Mouse (Mus musculus) mouse embryonic stem cell (cell line): ENCODE data around the gene Spx.

ENCODE experiments used
- in situ Hi-C, 2 experiments: fragments of 300-500 bp; cut with MboI; formaldehyde crosslinking; loops; 1 replicate in 1 of 2; 3 replicates in 1 of 2; pipeline ENCODE4 v1.14.3; 2019 to 2020; ENCODE audit warnings: low sequenced_read_pairs in 2 of 2, low pct_unique_long_range_greater_than_20kb in 1 of 2, mixed read lengths in 1 of 2; ENCODE audit not compliant: unreplicated experiment in 1 of 2

The Spx gene

GRCm38 (mm10) chr6:142411140-142411539, 2.1 kb upstream of the Spx start:
- in situ Hi-C loops: no loop called here

DNA sequence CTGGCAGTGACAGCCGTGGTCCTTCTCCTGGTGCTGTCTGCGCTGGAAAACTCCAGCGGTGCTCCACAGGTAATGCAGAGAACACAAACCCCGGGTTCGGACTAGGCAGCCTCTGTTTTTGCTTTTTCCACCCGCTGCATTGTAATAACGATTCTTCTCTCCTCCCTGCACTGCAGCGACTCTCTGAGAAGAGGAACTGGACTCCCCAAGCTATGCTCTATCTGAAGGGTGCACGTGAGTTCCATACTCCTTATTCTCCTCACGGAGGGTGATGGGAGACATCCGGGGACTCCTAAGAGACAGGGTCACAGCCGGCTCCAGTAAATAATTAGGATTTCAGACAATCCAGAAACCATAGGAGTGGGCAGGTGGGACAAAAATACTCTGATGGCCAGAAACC, 604 bp downstream of the Spx start:
- in situ Hi-C loops: no loop called here

DNA sequence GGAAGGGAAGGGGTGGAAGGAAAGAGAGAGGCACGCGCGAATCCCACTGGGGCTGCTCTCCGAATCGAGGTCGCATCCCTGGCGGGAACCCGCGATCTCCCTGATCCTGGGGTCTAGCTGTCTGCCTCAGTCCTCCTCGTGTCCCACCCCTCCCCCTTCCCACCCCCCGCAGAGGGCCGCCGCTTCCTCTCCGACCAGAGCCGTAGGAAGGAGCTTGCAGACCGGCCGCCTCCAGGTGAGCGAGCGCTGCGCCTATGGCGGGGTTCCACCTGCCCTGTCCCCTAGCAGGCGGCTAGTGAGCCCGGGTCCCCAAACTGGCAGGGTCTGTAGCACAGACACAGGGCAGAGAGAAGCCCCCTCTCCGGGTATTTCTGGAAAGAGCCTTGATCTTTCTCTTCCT, 1.4 kb downstream of the Spx start:
- in situ Hi-C loops: no loop called here

DNA sequence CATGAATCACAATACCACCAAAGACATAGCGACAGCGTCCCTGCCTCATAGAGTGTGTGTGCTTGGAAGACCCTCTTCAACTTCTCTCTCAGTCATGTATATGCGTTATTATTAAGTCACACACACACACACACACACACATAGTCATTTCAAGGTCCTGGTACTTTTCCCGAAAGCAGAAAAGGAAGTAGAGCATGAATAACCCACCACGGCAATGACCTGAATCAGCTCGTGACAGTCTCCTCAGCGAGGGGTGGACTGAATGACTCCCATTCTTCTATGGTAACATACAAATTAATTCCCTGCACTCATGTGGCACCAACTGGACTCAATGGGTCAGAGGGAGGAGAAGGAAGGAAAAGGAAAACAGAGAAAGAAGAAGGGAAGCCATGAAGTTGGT, 11.7 kb downstream of the Spx start:
- in situ Hi-C loops: no loop called here

DNA sequence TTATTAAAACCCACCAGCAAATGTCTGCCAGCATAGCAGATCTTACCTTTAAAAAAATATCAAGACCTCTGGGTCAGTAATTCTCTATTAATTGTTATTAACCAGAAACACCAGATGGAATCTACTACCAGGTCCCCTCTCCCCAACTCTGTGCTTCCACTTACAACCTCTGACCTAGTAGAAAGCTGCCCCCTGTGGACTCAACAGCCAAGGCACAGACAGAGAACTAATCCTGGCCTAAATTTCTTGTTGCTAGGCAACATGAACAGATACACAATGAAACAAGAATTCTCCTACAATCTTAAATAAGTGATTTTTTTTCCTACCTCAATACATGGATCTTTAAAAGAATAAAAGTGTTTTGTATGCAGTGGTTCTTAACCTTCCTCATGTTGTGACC, 15.8 kb downstream of the Spx start:
- in situ Hi-C loops: no loop called here

DNA sequence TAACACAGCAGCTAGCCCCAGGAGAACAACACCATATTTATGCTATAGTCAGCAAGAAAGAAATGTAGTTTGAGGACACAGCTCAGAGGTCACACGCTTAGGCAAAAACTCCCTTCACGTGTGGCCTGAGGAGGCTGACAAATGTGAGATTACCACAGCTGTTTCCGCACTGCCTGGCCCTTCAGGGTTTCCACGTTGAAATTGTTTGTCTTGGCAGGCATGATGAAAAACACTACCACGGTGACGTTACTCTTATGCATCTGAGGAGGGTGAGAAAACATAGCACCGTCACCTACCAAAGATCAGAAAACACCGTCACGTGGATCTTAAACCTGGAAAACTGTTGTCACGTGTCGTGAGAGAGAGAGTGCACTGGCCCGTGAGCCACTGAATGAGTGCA, 38.1 kb downstream of the Spx start:
- in situ Hi-C loops: no loop called here

GRCm38 (mm10) chr6:142453311-142453710, 40.1 kb downstream of the Spx start:
- in situ Hi-C loops: no loop called here

DNA sequence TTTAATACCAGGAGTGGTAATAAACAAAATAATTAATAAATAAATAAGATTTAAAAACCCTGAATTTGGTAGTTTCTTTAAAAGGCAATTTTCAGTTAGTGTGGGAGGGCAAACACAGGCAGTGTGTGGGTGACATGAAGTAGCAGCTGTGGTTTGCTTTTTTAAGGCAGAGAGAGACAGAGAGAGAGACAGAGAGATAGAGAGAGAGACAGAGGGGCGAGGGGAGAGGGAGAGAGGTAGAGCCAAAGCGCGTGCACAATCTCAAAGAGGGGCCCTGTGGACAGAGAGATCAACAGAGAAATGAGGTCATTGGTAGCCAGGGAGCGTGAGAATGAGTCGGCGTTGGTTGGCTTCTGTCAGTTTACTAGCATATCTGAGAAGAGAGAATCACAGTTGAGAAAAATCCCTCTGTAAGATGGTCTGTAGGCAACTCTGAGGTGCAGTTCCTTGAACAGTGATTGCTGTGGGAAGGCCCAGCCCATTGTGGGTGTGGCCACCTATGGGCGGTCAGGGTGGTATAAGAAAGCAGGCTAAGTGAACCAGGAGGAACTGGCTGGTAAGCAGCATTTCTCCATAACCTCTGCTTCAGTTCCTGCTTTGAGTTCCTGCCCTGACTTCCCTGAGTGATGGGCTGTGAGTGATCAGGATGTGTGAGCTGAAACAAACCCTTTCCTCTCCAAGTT, 42.2 kb downstream of the Spx start:
- in situ Hi-C loops: no loop called here

DNA sequence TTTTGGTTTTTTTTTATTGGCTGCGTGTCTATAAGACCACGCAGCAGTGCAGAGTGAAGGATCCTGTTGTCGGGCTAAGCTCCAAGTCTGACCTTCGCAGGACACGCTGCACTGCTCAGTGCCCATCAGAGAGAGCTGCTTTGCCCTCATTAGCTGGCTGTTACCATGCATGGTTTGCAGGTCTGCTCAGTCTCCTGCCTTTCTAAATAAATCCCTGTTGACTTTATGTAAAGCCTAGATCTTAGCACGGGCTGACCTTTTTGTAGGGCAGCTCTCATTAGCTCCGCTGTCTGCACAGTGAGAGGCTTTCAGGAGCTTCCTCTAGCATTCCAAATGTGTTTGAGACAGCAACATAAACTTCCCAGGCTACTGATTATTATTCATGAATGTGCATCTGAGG, 44.8 kb downstream of the Spx start:
- in situ Hi-C loops: no loop called here

DNA sequence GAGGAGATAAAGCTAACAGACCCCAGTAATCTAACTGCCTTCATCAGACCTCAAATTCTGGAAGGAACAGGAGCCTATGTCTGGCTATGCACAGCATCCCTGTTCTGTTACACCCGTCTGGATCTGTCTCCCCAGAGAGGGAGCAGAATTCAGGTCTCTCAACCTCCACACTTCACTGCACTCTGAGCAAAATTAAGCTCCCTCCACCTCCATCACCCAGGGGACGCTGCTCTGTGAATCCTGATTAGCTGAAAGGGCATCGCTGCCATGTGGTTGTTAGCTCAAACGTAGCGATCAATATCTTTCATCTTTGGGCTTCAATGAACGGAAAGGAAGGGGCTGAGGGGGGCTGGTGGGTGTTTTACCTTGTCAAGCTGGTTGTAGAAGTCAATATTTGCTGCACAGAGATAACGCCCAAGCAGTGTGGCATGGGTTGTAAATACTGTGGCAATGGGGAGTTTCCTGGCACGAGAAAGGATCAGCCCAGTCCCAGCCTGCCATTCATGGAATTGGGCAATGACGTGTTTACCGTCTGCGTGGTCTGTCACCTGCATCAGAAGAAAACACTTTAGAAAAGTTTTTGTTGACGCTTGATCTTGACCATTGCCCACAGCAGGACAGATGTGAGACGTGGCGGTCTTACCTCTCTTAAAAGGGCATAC, 45.9 kb downstream of the Spx start:
- in situ Hi-C loops: no loop called here

- in situ Hi-C loops: no loop called here
These were observed 49.0 kb downstream of the Spx start for GRCm38 (mm10) chr6:142462194-142462593.
